In genomic region chr12:40789379-40790361, GRCm38 (mm10) we compare ENCODE assay signal across 9 mouse cellular contexts.
DNase-seq lines count a peak whose midpoint lies in the region; ATAC-seq and TF ChIP-seq lines count a peak whose summit lies in the region.
"Had no signal": no experiment of that assay in that cellular context is flagged by ENCODE, and none has a peak within 500 bp of the region (broad histone marks: within the 10 kb centered on the region; RNA-seq: fewer than 3 reads in every experiment).

No protein-coding gene starts in this region.

- peak overlapping the region; percentile 96 for H3K27ac ChIP-seq in embryonic fibroblast, embryonic 13.5 days (ENCODE audit: insufficient read depth, low read length)
- no peak overlapping the region; the same call in 1 of the 2 replicates for H3K27ac ChIP-seq in midbrain, embryonic 14.5 days (replicated peaks; ENCODE audit: low read depth, low read length)
- H3K27ac ChIP-seq: liver, embryonic 15.5 days had no signal

- H3K36me3 ChIP-seq in midbrain, embryonic 14.5 days (ENCODE audit: control insufficient read depth, insufficient read depth, low read length) = no peaks in the 10 kb centered on the region
- H3K36me3 ChIP-seq: liver, embryonic 15.5 days had no signal

- peak; percentile 74 for ATAC-seq in midbrain, embryonic 14.5 days (ENCODE audit: low FRiP score, low TSS enrichment)

- no peak for TF ChIP-seq POLR2A in brain, embryonic 14.5 days (IDR thresholded peaks at IDR 0.05; ENCODE audit: borderline replicate concordance, extremely low read depth, insufficient read depth, insufficient read length, poor library complexity, severe bottlenecking)
- TF ChIP-seq POLR2A in embryonic fibroblast, embryonic 13.5 days (IDR thresholded peaks at IDR 0.05; ENCODE audit: low read depth, low read length) = no peak

- H3K4me2 ChIP-seq in midbrain, embryonic 14.5 days (ENCODE audit: low read length) = no peak overlapping the region
- H3K4me2 ChIP-seq: liver, embryonic 15.5 days had no signal

- no peak overlapping the region for H3K4me3 ChIP-seq in embryonic fibroblast, embryonic 13.5 days (ENCODE audit: insufficient read depth, low read length)
- no peak overlapping the region for H3K4me3 ChIP-seq in midbrain, embryonic 14.5 days (replicated peaks; ENCODE audit: low read depth, low read length)
- H3K4me3 ChIP-seq: liver, embryonic 15.5 days had no signal

- TF ChIP-seq CTCF in brain, embryonic 14.5 days (IDR thresholded peaks at IDR 0.05; ENCODE audit: borderline replicate concordance, extremely low read depth, insufficient read depth, insufficient read length) = no peak
- no peak for TF ChIP-seq CTCF in embryonic fibroblast, embryonic 13.5 days (IDR thresholded peaks at IDR 0.05; ENCODE audit: borderline replicate concordance, insufficient read depth, low read length)

- WGBS in midbrain, embryonic 14.5 days = 38% methylated on average over 10 of the region's 10 CpGs

- H3K9me3 ChIP-seq in midbrain, embryonic 14.5 days (ENCODE audit: control insufficient read depth, low read length) = no peaks in the 10 kb centered on the region
- H3K9me3 ChIP-seq: liver, embryonic 15.5 days had no signal

- no peak overlapping the region for H3K9ac ChIP-seq in midbrain, embryonic 14.5 days (replicated peaks; ENCODE audit: low read length)
- H3K9ac ChIP-seq: liver, embryonic 15.5 days had no signal

- intact Hi-C loops in heart, postnatal 14 days (cut with DNase I) = no loop called here

- peak; percentile 36 for DNase-seq in heart, adult 8-10 months (ENCODE audit: low spot score)
- DNase-seq in heart, postnatal 14 days = no peak
- DNase-seq in brain, embryonic 14.5 days (ENCODE audit: low read depth) = peak; percentile 72
- DNase-seq in midbrain, embryonic 14.5 days = peak; percentile 46
- DNase-seq in MN1 (ENCODE audit: low spot score) = no peak
- no peak for DNase-seq in adrenal gland, postnatal 4 days (ENCODE audit: low spot score in 2 of 2)
- no peak for DNase-seq in urinary bladder, postnatal 4 days (ENCODE audit: low spot score in 2 of 2)

- H3K27me3 ChIP-seq in midbrain, embryonic 14.5 days (ENCODE audit: control insufficient read depth, insufficient read depth, low read length) = no peaks in the 10 kb centered on the region
- H3K27me3 ChIP-seq: liver, embryonic 15.5 days had no signal

- peaks cover 12% of the 10 kb centered on the region for H3K4me1 ChIP-seq in embryonic fibroblast, embryonic 13.5 days (ENCODE audit: control insufficient read depth, insufficient read depth, low read length)
- peaks cover 22% of the 10 kb centered on the region for H3K4me1 ChIP-seq in midbrain, embryonic 14.5 days (ENCODE audit: control insufficient read depth, insufficient read depth, low read length)
- H3K4me1 ChIP-seq: liver, embryonic 15.5 days had no signal

Comparison
In these comparisons a context has a peak if more than half of its experiments do, and no peak if none do; other contexts are left out.
1. DNase-seq: peak in heart, adult 8-10 months (single experiment), brain, embryonic 14.5 days (single experiment) and midbrain, embryonic 14.5 days (single experiment); none in heart, postnatal 14 days (0 of 2), MN1 (single experiment), adrenal gland, postnatal 4 days (0 of 2) and urinary bladder, postnatal 4 days (0 of 2).